Mouse (Mus musculus): ENCODE measurements around the gene Btn2a2. TPM values are rescaled to one million over a fixed set of nuclear protein-coding genes. Genes with fewer than 3 reads are reported as not detected.
"Not testable (repeated sequence)": the region's sequence is repeated elsewhere in the genome, so short reads cannot be mapped to it uniquely, and the experiment has no call there.

Btn2a2 gene
- total and polyA plus RNA-seq, 3 experiments = 1.2 to 2.1 (median 1.3) TPM

DNA sequence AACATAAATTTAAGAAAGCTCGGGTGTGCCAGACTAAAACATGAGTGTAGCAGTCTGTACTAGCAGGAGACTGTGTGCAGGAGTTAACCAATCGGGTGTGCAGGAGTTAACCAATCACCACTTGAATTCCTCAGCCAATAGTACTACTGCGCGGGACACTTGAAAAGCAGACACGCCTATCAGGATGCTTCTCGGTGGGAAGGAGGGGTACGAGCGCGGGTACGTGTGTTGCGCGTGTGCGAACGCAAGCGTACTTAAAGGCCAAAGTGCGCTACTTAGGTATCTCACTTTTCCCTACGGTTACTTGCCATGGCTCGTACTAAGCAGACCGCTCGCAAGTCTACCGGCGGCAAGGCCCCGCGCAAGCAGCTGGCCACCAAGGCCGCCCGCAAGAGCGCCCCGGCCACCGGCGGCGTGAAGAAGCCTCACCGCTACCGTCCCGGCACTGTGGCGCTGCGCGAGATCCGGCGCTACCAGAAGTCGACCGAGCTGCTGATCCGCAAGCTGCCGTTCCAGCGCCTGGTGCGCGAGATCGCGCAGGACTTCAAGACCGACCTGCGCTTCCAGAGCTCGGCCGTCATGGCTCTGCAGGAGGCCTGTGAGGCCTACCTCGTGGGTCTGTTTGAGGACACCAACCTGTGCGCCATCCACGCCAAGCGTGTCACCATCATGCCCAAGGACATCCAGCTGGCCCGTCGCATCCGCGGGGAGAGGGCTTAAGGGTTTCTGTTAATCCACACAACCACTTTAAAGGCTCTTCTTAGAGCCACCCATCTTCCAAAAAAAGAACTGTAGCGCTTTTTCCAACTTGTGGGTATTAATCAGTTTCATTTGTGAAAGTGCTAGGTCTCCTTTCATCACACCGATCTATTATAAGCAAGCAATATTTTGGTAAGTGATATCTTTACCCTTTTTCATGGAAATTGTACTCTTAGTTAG lies 46.7 kb upstream of the Btn2a2 start, which contains the start of gene Hist1h3g:
Gene Hist1h3g, plus strand, starts transcription at position 286 of the 939 bp plus-strand sequence.
- H3K27me3 ChIP-seq (replicated peaks); in situ Hi-C loops (cut with MboI; ENCODE audit: low pct_ligation_motif_present, low pct_unique_long_range_greater_than_20kb, low sequenced_read_pairs); H3K9me3 ChIP-seq (replicated peaks; ENCODE audit: low read length); H3K36me3 ChIP-seq (replicated peaks in 1 of 2; ENCODE audit: control insufficient read depth in 1 of 2, insufficient read depth in 1 of 2, low read length in 1 of 2); dilution Hi-C loops (cut with MboI; ENCODE audit: extremely low pct_ligation_motif_present, extremely low pct_unique_long_range_greater_than_20kb, low sequenced_read_pairs); H3K79me2 ChIP-seq (replicated peaks; ENCODE audit: control insufficient read depth, extremely low read depth, insufficient read depth, poor library complexity, severe bottlenecking): not testable (repeated sequence)
- Histone ChIP-seq H3K27ac (ENCODE audit: insufficient read depth, low read depth) (peak within 1 kb of the TSS; percentile 93), H3K4me3 (replicated peaks in 1 of 3; ENCODE audit: low read depth in 2 of 3, low read length in 2 of 3, poor library complexity in 1 of 3) (peak within 1 kb of the TSS; percentile 49 to 70 (median 55)), H3K4me1 (ENCODE audit: control insufficient read depth in 1 of 2, insufficient read depth in 2 of 2) (peaks cover 9 to 51% of the 10 kb centered on the region in 2 experiments; a peak in 3 of 4 replicates), H3K9ac (ENCODE audit: insufficient read depth, low read depth) (peak within 1 kb of the TSS; percentile 100), H3K4me2 (ENCODE audit: insufficient read depth, low read depth, poor library complexity, severe bottlenecking) (peak within 1 kb of the TSS; percentile 98)
- peak; percentile 68; the same call in 1 of the 2 replicates for TF ChIP-seq KAT2A (IDR thresholded peaks at IDR 0.05; ENCODE audit: insufficient replicate concordance, low read length)
- 0 out of 2 replicates have a peak, but pooled peaks have one; percentile 13 for TF ChIP-seq MAZ (IDR thresholded peaks at IDR 0.05; ENCODE audit: low read depth, low read length)
- 0 out of 2 replicates have a peak, but pooled peaks have one; percentile 25 for TF ChIP-seq MXI1 (IDR thresholded peaks at IDR 0.05; ENCODE audit: low read depth, low read length)
- TF ChIP-seq TCF12 (IDR thresholded peaks at IDR 0.05; ENCODE audit: low read depth, low read length) = peak; percentile 87; the same call in 1 of the 2 replicates
- TF ChIP-seq MYC (IDR thresholded peaks at IDR 0.05; ENCODE audit: low read depth, low read length) = peak; percentile 77
- TF ChIP-seq E2F4 (IDR thresholded peaks at IDR 0.05; ENCODE audit: insufficient replicate concordance, low read depth, low read length) = peak; percentile 100
- peak; percentile 100 for TF ChIP-seq POLR2AphosphoS2 (IDR thresholded peaks at IDR 0.05; ENCODE audit: low read depth, low read length)
- TF ChIP-seq HCFC1 (IDR thresholded peaks at IDR 0.05; ENCODE audit: low read depth, low read length) = peak; percentile 48
- TF ChIP-seq RCOR1 (conservative IDR thresholded peaks at IDR 0.05; ENCODE audit: low read depth, low read length) = 0 out of 2 replicates have a peak, but pooled peaks have one; percentile 68
- peak; percentile 19; the same call in 1 of the 2 replicates for TF ChIP-seq BHLHE40 (IDR thresholded peaks at IDR 0.05; ENCODE audit: low read depth, low read length)
- TF ChIP-seq TBP (conservative IDR thresholded peaks at IDR 0.05; ENCODE audit: low read depth, low read length) = peak; percentile 98
- TF ChIP-seq USF2 (conservative IDR thresholded peaks at IDR 0.05; ENCODE audit: low read depth, low read length) = peak; percentile 18
- peak; percentile 99 for TF ChIP-seq ZMIZ1 (IDR thresholded peaks at IDR 0.05; ENCODE audit: low read depth, low read length)
- TF ChIP-seq IRF4 (IDR thresholded peaks at IDR 0.05; ENCODE audit: low read depth, low read length) = peak; percentile 31; the same call in 1 of the 2 replicates
- TF ChIP-seq POLR2A (IDR thresholded peaks at IDR 0.05; ENCODE audit: low read depth, low read length) = peak; percentile 97
- peak; percentile 88 for TF ChIP-seq CHD2 (IDR thresholded peaks at IDR 0.05; ENCODE audit: low read length)
- peak; percentile 95; the same call in 1 of the 2 replicates for TF ChIP-seq CHD1 (IDR thresholded peaks at IDR 0.05; ENCODE audit: low read depth, low read length)
- peak; percentile 97 for TF ChIP-seq UBTF (IDR thresholded peaks at IDR 0.05; ENCODE audit: low read depth, low read length)
- peak; percentile 99 for TF ChIP-seq NELFE (IDR thresholded peaks at IDR 0.05; ENCODE audit: low read depth, low read length)
- peak; percentile 61 for TF ChIP-seq SIN3A (IDR thresholded peaks at IDR 0.05; ENCODE audit: low read length)
- peak; percentile 85 for TF ChIP-seq NRF1 (IDR thresholded peaks at IDR 0.05; ENCODE audit: low read depth, low read length)
- peak; percentile 40; the same call in 1 of the 2 replicates for TF ChIP-seq MAX (IDR thresholded peaks at IDR 0.05; ENCODE audit: low read length)
- DNase-seq (ENCODE audit: extremely low read depth) = peak; percentile 98
